In the genomic region with DNA sequence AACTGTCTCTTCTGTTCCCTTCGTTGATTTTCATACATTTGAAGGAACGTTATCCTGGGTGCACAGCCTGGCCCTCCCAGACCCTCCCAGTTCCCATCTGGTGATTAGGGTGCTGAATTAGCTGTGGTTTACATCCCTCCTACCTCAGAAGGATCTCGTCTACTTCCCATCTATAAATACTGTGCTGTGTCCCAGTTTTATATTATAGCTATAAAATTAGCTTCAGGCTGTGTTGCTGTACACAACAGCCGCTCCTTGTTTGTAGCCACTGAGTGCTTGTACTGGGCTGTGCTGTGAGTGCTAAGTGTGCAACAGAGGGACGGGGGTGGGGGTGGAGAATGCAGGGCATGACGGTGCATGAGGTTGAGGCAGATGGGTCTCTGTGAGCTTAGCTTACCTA, we compare ENCODE assay signal across 21 mouse cellular contexts.
DNase-seq lines count a peak whose midpoint lies in the region; ATAC-seq and TF ChIP-seq lines count a peak whose summit lies in the region.
"Had no signal": no experiment of that assay in that cellular context is flagged by ENCODE, and none has a peak within 500 bp of the region (broad histone marks: within the 10 kb centered on the region; RNA-seq: fewer than 3 reads in every experiment).

No protein-coding gene starts in this region.

- WGBS in forebrain, postnatal 0 days, result 56% methylated on average over 6 of the region's 6 CpGs
- 90% methylated on average over 6 of the region's 6 CpGs for WGBS in forebrain, embryonic 10.5 days
- WGBS in neural tube, embryonic 13.5 days, result 58% methylated on average over 6 of the region's 6 CpGs
- 49% methylated on average over 6 of the region's 6 CpGs for WGBS in neural tube, embryonic 15.5 days

- peak; percentile 52 for ATAC-seq in forebrain, postnatal 0 days
- ATAC-seq in neural tube, embryonic 13.5 days (ENCODE audit: low read depth), result no peak
- ATAC-seq in neural tube, embryonic 15.5 days (ENCODE audit: low FRiP score), result no peak
- ATAC-seq: intestine, embryonic 15.5 days had no signal

- no peak overlapping the region for H3K4me3 ChIP-seq in forebrain, postnatal 0 days (ENCODE audit: low read depth, low read length)
- H3K4me3 ChIP-seq in forebrain, embryonic 10.5 days, result no peak overlapping the region
- no peak overlapping the region for H3K4me3 ChIP-seq in left cerebral cortex, adult 2 months
- no peak overlapping the region for H3K4me3 ChIP-seq in neural tube, embryonic 13.5 days
- H3K4me3 ChIP-seq in neural tube, embryonic 15.5 days (replicated peaks), result no peak overlapping the region
- H3K4me3 ChIP-seq: embryonic facial prominence, embryonic 12.5 days; heart, embryonic 10.5 days; hindbrain, embryonic 13.5 days; intestine, embryonic 15.5 days had no signal

- H3K9ac ChIP-seq in forebrain, postnatal 0 days, result no peak overlapping the region
- no peak overlapping the region for H3K9ac ChIP-seq in neural tube, embryonic 13.5 days
- H3K9ac ChIP-seq in neural tube, embryonic 15.5 days (replicated peaks), result no peak overlapping the region
- H3K9ac ChIP-seq: embryonic facial prominence, embryonic 12.5 days; hindbrain, embryonic 13.5 days; intestine, embryonic 15.5 days had no signal

- intact Hi-C loops in left cerebral cortex, adult 2 months (cut with DNase I), result loop anchor here (5.0 kb wide), 1 partner anchor 42 kb away; no protein-coding TSS in a partner anchor
- intact Hi-C loops in left cerebral cortex, postnatal 36 days (cut with DNase I), result loop anchor here (10.0 kb wide), 1 partner anchor 204 kb away; no protein-coding TSS in a partner anchor

- H3K9me3 ChIP-seq in forebrain, postnatal 0 days (ENCODE audit: low read length), result no peaks in the 10 kb centered on the region
- no peaks in the 10 kb centered on the region; the same call in 1 of the 2 replicates for H3K9me3 ChIP-seq in forebrain, embryonic 10.5 days
- no peaks in the 10 kb centered on the region for H3K9me3 ChIP-seq in neural tube, embryonic 13.5 days
- H3K9me3 ChIP-seq in neural tube, embryonic 15.5 days (replicated peaks), result no peaks in the 10 kb centered on the region
- H3K9me3 ChIP-seq: embryonic facial prominence, embryonic 12.5 days; heart, embryonic 10.5 days; hindbrain, embryonic 13.5 days; intestine, embryonic 15.5 days had no signal

- 0 out of 2 replicates have a peak, but pooled peaks cover 8% of the 10 kb centered on the region for H3K4me1 ChIP-seq in forebrain, postnatal 0 days (ENCODE audit: insufficient read depth)
- H3K4me1 ChIP-seq in forebrain, embryonic 10.5 days, result peaks cover 22% of the 10 kb centered on the region
- H3K4me1 ChIP-seq in neural tube, embryonic 13.5 days (replicated peaks), result peaks cover 35% of the 10 kb centered on the region
- peaks cover 34% of the 10 kb centered on the region for H3K4me1 ChIP-seq in neural tube, embryonic 15.5 days

- DNase-seq in forebrain, postnatal 0 days, result no peak
- DNase-seq in forebrain, embryonic 10.5 days (ENCODE audit: extremely low spot score, low spot score), result no peak
- no peak for DNase-seq in left cerebral cortex, adult 2 months (ENCODE audit: extremely low spot score in 1 of 2, low spot score in 2 of 2)
- DNase-seq in left cerebral cortex, postnatal 36 days (ENCODE audit: low spot score in 2 of 2), result no peak
- DNase-seq in kidney, postnatal 14 days, result no peak
- DNase-seq: adrenal gland, adult 8-10 months; adrenal gland, postnatal 36 days; cerebellum, adult 11 months; cerebellum, adult 8-10 months; cerebellum, postnatal 14 days; embryo, embryonic 11 days; gastrocnemius, postnatal 10 days; heart, adult 18-20 months; heart, postnatal 10 days; heart, postnatal 4 days had no signal

- no peaks in the 10 kb centered on the region for H3K27me3 ChIP-seq in forebrain, postnatal 0 days (ENCODE audit: insufficient read depth, low read length)
- H3K27me3 ChIP-seq in forebrain, embryonic 10.5 days (ENCODE audit: poor library complexity, severe bottlenecking), result no peaks in the 10 kb centered on the region
- H3K27me3 ChIP-seq in neural tube, embryonic 13.5 days, result no peaks in the 10 kb centered on the region
- H3K27me3 ChIP-seq in neural tube, embryonic 15.5 days (replicated peaks), result no peaks in the 10 kb centered on the region
- H3K27me3 ChIP-seq: embryonic facial prominence, embryonic 12.5 days; hindbrain, embryonic 13.5 days; intestine, embryonic 15.5 days had no signal

- H3K4me2 ChIP-seq in forebrain, postnatal 0 days (ENCODE audit: low read depth), result no peak overlapping the region
- H3K4me2 ChIP-seq in neural tube, embryonic 13.5 days, result no peak overlapping the region
- H3K4me2 ChIP-seq in neural tube, embryonic 15.5 days, result no peak overlapping the region
- H3K4me2 ChIP-seq: embryonic facial prominence, embryonic 12.5 days; hindbrain, embryonic 13.5 days; intestine, embryonic 15.5 days had no signal

- H3K27ac ChIP-seq in forebrain, postnatal 0 days (ENCODE audit: low read depth, low read length), result no peak overlapping the region
- no peak overlapping the region for H3K27ac ChIP-seq in forebrain, embryonic 10.5 days
- peak overlapping the region; percentile 67 for H3K27ac ChIP-seq in left cerebral cortex, adult 2 months
- 0 out of 2 replicates have a peak overlapping the region, but pooled peaks have one; percentile 7 for H3K27ac ChIP-seq in neural tube, embryonic 13.5 days (replicated peaks)
- H3K27ac ChIP-seq in neural tube, embryonic 15.5 days (replicated peaks), result no peak overlapping the region
- H3K27ac ChIP-seq: embryonic facial prominence, embryonic 12.5 days; heart, embryonic 10.5 days; hindbrain, embryonic 13.5 days; intestine, embryonic 15.5 days had no signal

- no peak for TF ChIP-seq CTCF in forebrain, postnatal 0 days (IDR thresholded peaks at IDR 0.05; ENCODE audit: low read depth)
- TF ChIP-seq CTCF in left cerebral cortex, adult 2 months (IDR thresholded peaks at IDR 0.05), result no peak

- no peaks in the 10 kb centered on the region for H3K36me3 ChIP-seq in forebrain, postnatal 0 days (ENCODE audit: insufficient read depth)
- peaks cover 10% of the 10 kb centered on the region for H3K36me3 ChIP-seq in forebrain, embryonic 10.5 days (replicated peaks)
- no peaks in the 10 kb centered on the region for H3K36me3 ChIP-seq in neural tube, embryonic 13.5 days
- no peaks in the 10 kb centered on the region for H3K36me3 ChIP-seq in neural tube, embryonic 15.5 days
- H3K36me3 ChIP-seq: embryonic facial prominence, embryonic 12.5 days; heart, embryonic 10.5 days; hindbrain, embryonic 13.5 days; intestine, embryonic 15.5 days had no signal

Comparison
In these comparisons a context has a peak if more than half of its experiments do, and no peak if none do; other contexts are left out.
1. H3K27ac ChIP-seq: peak in left cerebral cortex, adult 2 months (single experiment) and neural tube, embryonic 13.5 days (single experiment); none in forebrain, postnatal 0 days (single experiment), forebrain, embryonic 10.5 days (single experiment) and neural tube, embryonic 15.5 days (single experiment).